Mouse (Mus musculus) CD4-positive naive resting alpha-beta T cell, adult 76 days (primary cell): ENCODE measurements around the gene Krtap9-3. TPM values are rescaled to one million over a fixed set of nuclear protein-coding genes. Genes with fewer than 3 reads are reported as not detected.

Experiments
- total RNA-seq: library from RNA; stranded (reverse); gene quantifications from one replicate; pipeline ENCODE4 v1.2.4, GENCODE M21; 2023

The Krtap9-3 gene
- not detected for total RNA-seq

DNA sequence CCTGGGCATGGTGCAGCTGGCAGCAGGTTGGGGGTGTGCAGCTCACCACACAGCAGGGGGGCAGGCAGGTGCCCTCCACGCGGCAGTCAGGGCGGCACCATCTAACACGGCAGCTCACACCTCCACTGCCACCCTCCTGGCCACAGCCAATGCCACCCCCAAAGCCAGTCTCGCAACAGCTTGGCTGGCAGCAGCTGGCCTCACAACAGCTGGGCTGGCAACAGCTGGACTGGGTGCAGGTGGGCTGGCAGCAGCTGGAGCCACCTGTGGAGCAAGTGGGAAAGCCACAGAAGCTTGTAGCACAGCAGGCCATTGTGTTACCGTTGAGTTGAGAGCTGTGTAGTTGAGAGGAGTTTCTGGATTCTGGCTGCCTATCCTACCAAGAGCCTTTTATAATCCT, at the start of gene Krtap9-3:
Gene Krtap9-3 (minus strand): TSS at position 364 of the 400 bp plus-strand sequence.

DNA sequence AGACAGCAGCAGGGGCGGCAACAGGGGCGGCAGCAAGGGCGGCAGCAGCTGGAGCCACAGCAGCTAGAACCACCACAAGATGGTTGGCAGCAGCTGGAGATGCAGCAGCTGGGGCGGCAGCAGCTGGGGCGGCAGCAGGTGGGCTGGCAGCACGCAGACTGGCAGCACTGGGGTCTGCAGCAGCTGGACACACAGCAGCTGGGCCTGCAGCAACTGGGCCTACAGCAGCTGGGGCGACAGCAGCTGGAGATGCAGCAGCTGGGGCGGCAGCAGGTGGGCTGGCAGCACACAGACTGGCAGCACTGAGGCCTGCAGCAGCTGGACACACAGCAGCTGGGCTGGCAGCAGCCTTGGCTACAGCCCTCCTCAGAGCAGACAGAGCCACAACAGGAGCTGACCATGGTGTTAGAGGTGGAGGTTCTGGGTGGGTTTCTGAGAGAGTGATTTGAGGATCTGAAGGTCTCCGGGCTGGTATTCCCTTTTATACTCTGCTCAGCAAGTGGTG, 45.8 kb upstream of the Krtap9-3 start, which contains the start of gene Krtap4-7:
Gene Krtap4-7 (minus strand): TSS at position 455 of the 505 bp plus-strand sequence.

DNA sequence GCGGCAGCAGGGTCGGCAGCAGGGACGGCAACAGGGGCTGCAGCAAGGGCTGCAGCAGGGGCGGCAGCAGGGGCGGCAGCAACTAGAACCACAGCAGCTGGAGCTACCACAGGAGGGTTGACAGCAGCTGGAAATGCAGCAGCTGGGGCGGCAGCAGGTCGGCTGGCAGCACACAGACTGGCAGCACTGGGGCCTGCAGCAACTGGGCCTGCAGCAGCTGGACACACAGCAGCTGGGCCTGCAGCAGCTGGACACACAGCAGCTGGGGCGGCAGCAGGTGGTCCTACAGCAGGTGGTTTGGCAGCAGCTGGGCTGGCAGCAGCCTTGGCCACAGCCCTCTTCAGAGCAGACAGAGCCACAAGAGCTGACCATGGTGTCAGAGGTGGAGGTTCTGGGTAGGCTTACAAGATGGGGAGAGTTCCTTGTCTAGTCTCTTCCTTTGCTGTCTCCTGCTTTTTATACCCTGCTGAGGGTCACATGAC, 36.8 kb upstream of the Krtap9-3 start, which contains the start of gene Krtap4-2:
Gene Krtap4-2 (minus strand): TSS at position 432 of the 482 bp plus-strand sequence.

DNA sequence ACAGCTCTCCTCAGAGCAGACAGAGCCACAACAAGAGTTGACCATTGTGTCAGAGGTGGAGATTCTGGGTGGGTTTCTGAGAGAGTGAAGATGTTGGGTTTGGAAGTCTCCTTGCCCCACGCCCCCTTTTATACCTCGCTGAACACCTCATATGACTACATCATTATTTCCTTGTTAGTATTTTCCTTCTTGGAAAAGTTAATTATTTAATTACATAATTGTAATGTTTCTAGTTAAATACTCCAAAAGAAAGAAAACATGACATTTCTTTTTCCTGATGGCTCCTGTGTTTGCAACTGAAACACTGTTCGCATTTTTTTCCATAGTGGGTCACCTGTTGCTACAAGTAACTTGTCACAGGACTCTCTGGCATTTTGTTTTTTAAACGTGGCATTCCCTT, 30.2 kb upstream of the Krtap9-3 start, which contains the start of gene Krtap4-1:
Gene Krtap4-1 (minus strand): TSS at position 101 of the 400 bp plus-strand sequence.

DNA sequence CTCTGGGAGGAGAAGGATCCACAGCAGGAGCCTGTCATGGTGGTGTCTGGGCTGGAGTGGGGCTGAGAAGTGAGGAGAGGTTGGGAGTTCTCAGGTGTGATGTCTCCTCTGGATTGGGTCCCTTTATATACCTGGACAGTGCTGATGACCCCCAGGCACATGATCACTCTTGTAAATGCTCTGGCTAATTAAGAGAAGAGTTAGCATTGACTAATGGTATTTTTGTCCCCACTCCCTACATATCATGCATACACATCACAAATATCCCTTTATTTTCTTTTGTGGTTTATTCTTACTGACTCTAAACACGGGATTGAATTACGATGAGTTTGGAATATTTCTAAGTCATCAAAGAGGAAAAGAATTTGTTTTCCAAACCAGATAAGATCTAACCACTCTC, 22.4 kb upstream of the Krtap9-3 start, which contains the start of gene Gm11562:
Gene Gm11562 (minus strand): TSS at position 101 of the 400 bp plus-strand sequence.

DNA sequence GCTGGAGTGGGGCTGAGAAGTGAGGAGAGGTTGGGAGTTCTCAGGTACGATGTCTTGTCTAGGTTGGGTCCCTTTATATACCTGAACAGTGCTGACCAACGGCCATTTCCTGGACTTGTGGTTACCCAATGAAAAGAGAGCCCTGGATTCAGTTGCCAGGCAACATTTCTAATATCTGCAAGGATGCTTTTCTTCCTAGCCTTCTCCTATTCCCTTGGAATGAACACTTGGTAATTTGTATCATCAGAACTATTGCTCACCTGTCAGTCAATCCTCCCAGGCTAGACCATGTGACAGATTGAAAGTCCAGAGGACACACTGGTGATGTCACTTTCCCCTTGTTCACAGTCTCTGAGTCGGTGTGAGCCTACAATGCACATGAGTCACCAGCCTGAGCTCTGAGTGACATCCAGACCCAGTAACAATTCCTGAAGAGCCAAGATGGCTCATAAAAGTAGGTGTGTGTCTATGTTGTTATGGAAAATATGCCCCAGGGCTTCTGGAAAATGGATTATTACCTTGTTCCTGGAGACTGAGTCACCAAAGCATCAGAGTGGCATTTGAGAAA, 17.0 kb upstream of the Krtap9-3 start, which contains the start of gene Krtap2-4:
Gene Krtap2-4 (minus strand): TSS at position 51 of the 568 bp plus-strand sequence.

DNA sequence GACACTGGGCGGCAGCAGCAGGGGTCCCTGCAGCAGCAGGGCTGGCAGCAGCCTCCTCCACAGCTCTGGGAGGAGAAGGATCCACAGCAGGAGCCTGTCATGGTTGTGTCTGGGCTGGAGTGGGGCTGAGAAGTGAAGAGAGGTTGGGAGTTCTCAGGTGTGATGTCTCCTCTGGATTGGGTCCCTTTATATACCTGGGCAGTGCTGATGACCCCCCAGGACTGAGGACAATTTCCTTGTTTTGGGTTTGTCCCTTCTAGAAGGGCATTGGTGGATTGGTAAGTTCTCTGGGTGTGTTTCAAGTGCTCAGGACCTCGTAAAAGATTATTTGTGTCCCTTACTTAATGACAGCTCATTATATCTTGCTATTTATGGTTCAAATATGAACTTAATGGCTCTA, 12.2 kb upstream of the Krtap9-3 start, which contains the start of gene Gm11937:
Gene Gm11937 (minus strand): TSS at position 101 of the 400 bp plus-strand sequence.

DNA sequence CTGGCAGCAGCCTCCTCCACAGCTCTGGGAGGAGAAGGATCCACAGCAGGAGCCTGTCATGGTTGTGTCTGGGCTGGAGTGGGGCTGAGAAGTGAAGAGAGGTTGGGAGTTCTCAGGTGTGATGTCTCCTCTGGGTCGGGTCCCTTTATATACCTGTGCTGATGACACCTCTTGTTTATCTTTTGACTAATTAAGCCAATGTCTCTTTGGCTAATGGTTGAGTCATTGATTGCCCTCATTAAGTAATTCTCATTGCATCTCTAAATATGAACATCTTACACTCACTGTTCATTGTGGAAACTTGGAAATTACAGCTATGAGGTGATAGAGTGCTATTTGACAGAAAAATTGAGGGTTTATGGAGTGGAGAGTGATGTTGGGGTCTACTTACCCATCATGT, 5.3 kb upstream of the Krtap9-3 start, which contains the start of gene Gm11938:
Gene Gm11938 (minus strand): TSS at position 101 of the 400 bp plus-strand sequence.

DNA sequence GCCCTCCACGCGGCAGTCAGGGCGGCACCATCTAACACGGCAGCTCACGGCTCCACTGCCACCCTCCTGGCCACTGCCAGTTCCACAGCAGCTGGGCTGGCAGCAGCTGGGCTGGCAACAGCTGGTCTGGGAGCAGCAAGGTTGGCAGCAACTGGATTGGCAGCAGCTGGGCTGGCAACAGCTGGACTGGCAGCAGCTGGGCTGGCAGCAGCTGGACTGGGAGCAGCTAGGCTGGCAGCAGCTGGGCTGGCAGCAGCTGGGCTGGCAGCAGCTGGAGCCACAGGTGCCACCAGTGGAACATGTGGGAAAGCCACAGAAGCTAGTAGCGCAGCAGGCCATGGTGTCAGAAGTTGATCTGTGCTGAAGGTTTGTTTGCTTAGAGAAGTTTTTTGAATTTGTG, 6.9 kb downstream of the Krtap9-3 start, which contains the start of gene Krtap1-3:
Gene Krtap1-3 (minus strand): TSS at position 359 of the 400 bp plus-strand sequence.

DNA sequence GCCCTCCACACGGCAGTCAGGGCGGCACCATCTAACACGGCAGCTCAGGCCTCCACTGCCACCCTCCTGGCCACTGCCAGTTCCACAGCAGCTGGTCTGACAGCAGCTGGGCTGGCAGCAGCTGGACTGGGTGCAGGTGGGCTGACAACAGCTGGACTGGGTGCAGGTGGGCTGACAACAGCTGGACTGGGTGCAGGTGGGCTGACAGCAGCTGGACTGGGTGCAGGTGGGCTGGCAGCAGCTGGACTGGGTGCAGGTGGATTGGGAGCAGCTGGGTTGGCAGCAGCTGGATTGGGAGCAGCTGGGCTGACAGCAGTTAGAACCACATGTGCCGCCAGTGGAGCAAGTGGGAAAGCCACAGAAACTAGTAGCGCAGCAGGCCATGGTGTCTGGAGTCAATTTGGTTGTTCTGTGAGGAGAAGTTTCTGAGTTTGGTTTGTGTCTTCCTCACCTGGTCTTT, 14.6 kb downstream of the Krtap9-3 start, which contains the start of gene Krtap1-4:
Gene Krtap1-4 (minus strand): TSS at position 410 of the 460 bp plus-strand sequence.

DNA sequence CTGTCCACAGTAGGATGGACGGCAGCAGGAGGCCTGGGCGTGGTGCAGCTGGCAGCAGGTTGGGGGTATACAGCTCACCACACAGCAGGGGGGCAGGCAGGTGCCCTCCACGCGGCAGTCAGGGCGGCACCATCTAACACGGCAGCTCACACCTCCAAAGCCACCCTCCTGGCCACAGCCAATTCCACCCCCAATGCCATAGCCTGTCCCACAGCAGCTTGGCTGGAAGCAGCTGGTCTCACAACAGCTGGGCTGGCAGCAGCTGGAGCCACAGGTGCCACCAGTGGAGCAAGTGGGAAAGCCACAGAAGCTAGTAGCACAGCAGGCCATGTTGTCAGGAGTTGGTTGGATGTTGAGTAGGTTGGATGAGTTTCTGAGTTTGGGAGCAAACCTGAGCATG, 17.3 kb downstream of the Krtap9-3 start, which contains the start of gene Krtap1-5:
Gene Krtap1-5 (minus strand): TSS at position 381 of the 400 bp plus-strand sequence.

DNA sequence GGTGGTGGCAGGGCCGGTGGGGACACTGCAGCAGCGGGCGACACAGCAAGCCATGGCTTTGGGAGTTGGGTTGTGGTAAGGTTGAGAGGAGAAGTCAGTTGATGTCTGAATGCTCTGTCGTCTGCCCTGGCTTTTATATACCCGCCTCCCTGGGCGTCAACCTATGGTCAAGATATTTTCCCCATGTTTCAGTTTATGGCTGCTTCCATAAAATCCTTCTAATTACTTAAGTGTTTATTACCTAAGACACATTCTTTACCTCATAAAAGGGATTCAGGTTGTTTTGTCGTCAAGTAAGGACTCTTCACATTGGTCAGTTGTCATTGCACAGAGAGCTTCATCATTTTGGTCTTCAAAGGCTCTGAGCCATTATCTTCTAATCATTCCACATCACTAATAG, 31.4 kb downstream of the Krtap9-3 start, which contains the start of gene Krtap3-1:
Gene Krtap3-1 (minus strand): TSS at position 101 of the 400 bp plus-strand sequence.

DNA sequence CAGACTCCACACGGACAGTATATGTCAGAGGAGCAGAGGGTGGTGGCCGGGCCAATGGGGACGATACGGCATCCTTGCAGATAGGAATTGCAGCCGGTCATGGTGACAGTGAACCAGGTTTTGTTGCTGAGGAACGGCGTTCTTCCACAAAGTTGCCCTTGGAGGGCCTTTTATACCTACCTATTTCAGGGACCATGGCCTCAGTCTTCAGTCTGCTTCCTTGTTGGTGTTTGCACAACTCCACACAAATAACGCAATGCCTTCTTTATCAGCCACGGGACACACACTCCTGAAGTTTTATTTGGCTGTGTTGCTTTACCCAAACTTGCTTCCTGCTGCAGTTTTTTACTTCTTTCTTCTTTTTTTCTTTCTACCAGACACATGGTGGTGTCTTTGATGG, 38.5 kb downstream of the Krtap9-3 start, which contains the start of gene Gm11939:
Gene Gm11939 (minus strand): TSS at position 101 of the 400 bp plus-strand sequence.

DNA sequence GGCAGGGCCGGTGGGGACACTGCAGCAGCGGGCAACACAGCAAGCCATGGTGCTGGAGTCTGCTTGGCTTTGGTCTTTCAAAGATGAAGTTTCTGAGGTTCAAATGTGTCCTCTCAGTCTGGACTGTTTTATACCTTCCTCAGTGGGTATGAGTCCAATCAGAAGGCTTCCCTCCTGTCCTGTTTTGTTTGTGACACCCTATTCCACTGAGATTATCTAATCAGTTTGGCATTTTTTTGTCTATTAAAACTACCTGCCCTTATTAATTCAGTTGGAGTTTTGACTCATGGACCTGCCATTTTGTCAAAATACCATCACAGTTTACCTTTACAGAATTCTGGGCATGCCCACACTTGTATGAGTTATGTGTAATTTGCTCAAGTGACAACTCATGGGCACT, 41.2 kb downstream of the Krtap9-3 start, which contains the start of gene Krtap3-2:
Gene Krtap3-2 (minus strand): TSS at position 101 of the 400 bp plus-strand sequence.

DNA sequence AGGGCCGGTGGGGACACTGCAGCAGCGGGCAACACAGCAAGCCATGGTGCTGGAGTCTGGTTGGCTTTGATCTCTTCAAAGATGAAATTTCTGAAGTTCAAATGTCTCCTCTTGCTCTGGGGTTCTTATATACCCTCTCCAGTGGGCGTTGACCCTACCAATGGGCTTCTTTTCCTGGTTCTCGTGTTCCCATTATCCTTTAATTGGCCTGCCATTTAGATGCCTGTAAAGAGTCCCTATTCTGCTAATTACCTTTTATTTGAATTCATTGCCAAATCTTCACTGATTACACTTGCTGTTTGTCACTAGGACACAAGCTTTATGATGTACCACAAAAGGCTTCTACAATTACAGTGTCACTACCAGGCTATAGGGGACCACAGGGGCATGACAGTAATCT, 47.1 kb downstream of the Krtap9-3 start, which contains the start of gene Krtap3-3:
Gene Krtap3-3 (minus strand): TSS at position 101 of the 400 bp plus-strand sequence.

Other genes starting within 250 kb of the Krtap9-3 start
- gene Krt27, start 247.0 kb downstream of the Krtap9-3 start, total RNA-seq = not detected
- gene Krt28, start 223.2 kb downstream of the Krtap9-3 start, total RNA-seq = not detected
- gene Krt10, start 208.7 kb downstream of the Krtap9-3 start, total RNA-seq = 4.6 TPM
- not detected for gene Krt12, start 175.8 kb downstream of the Krtap9-3 start, total RNA-seq
- not detected for gene Krt20, start 160.0 kb downstream of the Krtap9-3 start, total RNA-seq
- gene Krt23, start 105.0 kb downstream of the Krtap9-3 start, total RNA-seq = not detected
- not detected for gene Krt39, start 76.8 kb downstream of the Krtap9-3 start, total RNA-seq
- not detected for gene Krt40, start 54.9 kb downstream of the Krtap9-3 start, total RNA-seq
- gene Krtap3-3, start 47.2 kb downstream of the Krtap9-3 start, total RNA-seq = not detected
- not detected for gene Krtap3-2, start 41.3 kb downstream of the Krtap9-3 start, total RNA-seq
- not detected for gene Gm11939, start 38.6 kb downstream of the Krtap9-3 start, total RNA-seq
- gene Krtap3-1, start 31.5 kb downstream of the Krtap9-3 start, total RNA-seq = not detected
- gene Krtap1-5, start 17.1 kb downstream of the Krtap9-3 start, total RNA-seq = not detected
- not detected for gene Krtap1-4, start 14.5 kb downstream of the Krtap9-3 start, total RNA-seq
- not detected for gene Krtap1-3, start 6.8 kb downstream of the Krtap9-3 start, total RNA-seq
- not detected for gene Gm11938, start 5.2 kb upstream of the Krtap9-3 start, total RNA-seq
- gene Gm11937, start 12.1 kb upstream of the Krtap9-3 start, total RNA-seq = not detected
- not detected for gene Krtap2-4, start 16.7 kb upstream of the Krtap9-3 start, total RNA-seq
- not detected for gene Gm11562, start 22.3 kb upstream of the Krtap9-3 start, total RNA-seq
- not detected for gene Krtap4-1, start 30.1 kb upstream of the Krtap9-3 start, total RNA-seq
- gene Krtap4-2, start 37.0 kb upstream of the Krtap9-3 start, total RNA-seq = not detected
- not detected for gene Krtap4-7, start 46.0 kb upstream of the Krtap9-3 start, total RNA-seq
- gene Gm11555, start 52.1 kb upstream of the Krtap9-3 start, total RNA-seq = not detected
- gene Gm11563, start 60.9 kb upstream of the Krtap9-3 start, total RNA-seq = not detected
- gene Krtap4-6, start 67.9 kb upstream of the Krtap9-3 start, total RNA-seq = not detected
- not detected for gene Gm14190, start 92.6 kb upstream of the Krtap9-3 start, total RNA-seq
- not detected for gene Gm14180, start 136.2 kb upstream of the Krtap9-3 start, total RNA-seq
- gene Gm11595, start 174.8 kb upstream of the Krtap9-3 start, total RNA-seq = not detected
- gene Krtap4-8, start 182.6 kb upstream of the Krtap9-3 start, total RNA-seq = not detected
- gene Krtap4-9, start 187.1 kb upstream of the Krtap9-3 start, total RNA-seq = not detected
- not detected for gene Gm11596, start 195.4 kb upstream of the Krtap9-3 start, total RNA-seq
- gene Gm11569, start 200.8 kb upstream of the Krtap9-3 start, total RNA-seq = not detected
- gene Gm11554, start 206.3 kb upstream of the Krtap9-3 start, total RNA-seq = not detected
- gene Krtap4-13, start 211.8 kb upstream of the Krtap9-3 start, total RNA-seq = not detected
- not detected for gene Gm11564, start 217.6 kb upstream of the Krtap9-3 start, total RNA-seq
- not detected for gene 2300003K06Rik, start 240.0 kb upstream of the Krtap9-3 start, total RNA-seq